Mouse (Mus musculus) stomach, embryonic 14.5 days (tissue): Measurements from ENCODE around the gene Akip1. TPM values are rescaled to one million over a fixed set of nuclear protein-coding genes. Genes with fewer than 3 reads are reported as not detected.

Experiments
- ATAC-seq: fragments of 200-750 bp; cut with Nextera tagmentation; 2 replicates; pipeline ENCODE4 v1.8.0; 2017; ENCODE audit warnings: low read depth, moderate TSS enrichment; ENCODE audit not compliant: insufficient number of reproducible peaks, insufficient read depth, low FRiP score
- H3K27ac ChIP-seq: fragments of 300-500 bp; sonication (generic); 2 replicates; pipeline ENCODE4 v1.5.1; 2014; ENCODE audit warnings: mild to moderate bottlenecking, low read length, moderate library complexity, mixed read lengths
- H3K27me3 ChIP-seq: fragments of 300-500 bp; sonication (generic); 2 replicates; pipeline ENCODE4 v1.6.1; 2014; ENCODE audit warnings: low read length, control low read depth, mixed read lengths; ENCODE audit not compliant: control insufficient read depth, insufficient read depth
- H3K36me3 ChIP-seq: fragments of 300-500 bp; sonication (generic); 2 replicates; pipeline ENCODE4 v1.6.1; 2014; ENCODE audit warnings: mild to moderate bottlenecking, control low read depth, low read length, moderate library complexity, mixed read lengths; ENCODE audit not compliant: control insufficient read depth, insufficient read depth
- H3K4me1 ChIP-seq: fragments of 300-500 bp; sonication (generic); 2 replicates; pipeline ENCODE4 v1.6.1; 2014; ENCODE audit warnings: low read length, control low read depth, mixed read lengths; ENCODE audit not compliant: control insufficient read depth, insufficient read depth
- H3K4me2 ChIP-seq: fragments of 300-500 bp; sonication (generic); replicated peaks from 2 replicates; pipeline ENCODE4 v1.6.1; 2014; ENCODE audit warnings: low read depth, low read length, control low read depth
- H3K4me3 ChIP-seq: fragments of 300-500 bp; sonication (generic); 2 replicates; pipeline ENCODE4 v1.5.1; 2014; ENCODE audit warnings: low read depth, low read length, control low read depth
- H3K9ac ChIP-seq: fragments of 300-500 bp; sonication (generic); replicated peaks from 2 replicates; pipeline ENCODE4 v1.6.1; 2014; ENCODE audit warnings: low read depth, mild to moderate bottlenecking, control low read depth, low read length, moderate library complexity, mixed read lengths
- H3K9me3 ChIP-seq: fragments of 300-500 bp; sonication (generic); 2 replicates; pipeline ENCODE4 v1.6.1; 2016; ENCODE audit warnings: low read depth, low read length, control low read depth; ENCODE audit not compliant: control insufficient read depth
- WGBS: fragments of 180-500 bp; shearing (Covaris S2); extraction: QIAGEN DNeasy Blood & Tissue Kit; methylation state at CpG from one replicate; pipeline ENCODE4 v1.1.7; 2014; 5-methylcytosine and 5-hydroxymethylcytosine counted together
- polyA plus RNA-seq: library from polyadenylated mRNA; unstranded; fragments of >200 nt; fragmentation: Nextera tagmentation; extraction: Ambion mirVana; gene quantifications from 2 replicates; pipeline ENCODE4 v1.2.1, GENCODE M21; 2014

The Akip1 gene
- polyA plus RNA-seq, 1 experiment from 2014 or later: 36.3 TPM

DNA sequence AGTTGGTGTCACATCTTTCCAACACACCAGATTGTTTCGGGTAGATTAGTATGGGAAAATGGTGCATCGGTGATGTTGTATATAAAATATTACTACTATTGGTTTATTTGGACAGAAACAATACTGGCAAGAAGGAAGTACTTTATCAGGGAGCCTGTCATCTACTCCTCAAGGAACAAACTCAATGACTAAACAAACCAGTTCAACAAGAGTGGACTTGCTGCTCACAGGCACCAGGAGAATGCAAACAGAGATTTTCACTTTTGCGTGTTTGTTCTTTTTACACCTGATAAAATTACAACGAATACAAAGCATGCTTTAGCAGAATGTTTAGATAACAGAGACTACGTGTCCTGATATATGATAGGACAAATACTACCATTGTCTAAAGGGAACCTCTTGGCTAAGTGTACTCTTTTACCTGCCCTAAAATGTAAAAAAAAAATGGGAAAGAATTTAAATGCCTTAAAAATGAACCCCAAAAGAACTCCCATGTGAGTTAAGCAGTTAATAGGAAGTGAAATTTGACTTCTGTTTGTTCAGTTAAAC lies 36.4 kb downstream of the Akip1 start:
- ATAC-seq: peak; percentile 87
- no peak overlapping the region for H3K4me3 ChIP-seq
- 47% methylated on average over 5 of the region's 5 CpGs for WGBS
- H3K4me2 ChIP-seq: no peak overlapping the region
- peak overlapping the region; percentile 63; the same call in 1 of the 2 replicates for H3K27ac ChIP-seq
- no peak overlapping the region for H3K9ac ChIP-seq
- H3K9me3 ChIP-seq: no peaks in the 10 kb centered on the region
- H3K4me1 ChIP-seq: 0 out of 2 replicates have a peak, but pooled peaks cover 3% of the 10 kb centered on the region
- no peaks in the 10 kb centered on the region for H3K27me3 ChIP-seq
- peaks cover 7% of the 10 kb centered on the region; the same call in 1 of the 2 replicates for H3K36me3 ChIP-seq

GRCm38 (mm10) chr7:109741060-109741459 lies 37.6 kb downstream of the Akip1 start:
- Histone ChIP-seq H3K9ac (no peak overlapping the region), H3K9me3 (no peaks in the 10 kb centered on the region), H3K36me3 (peaks cover 11% of the 10 kb centered on the region; the same call in 1 of the 2 replicates), H3K4me1 (0 out of 2 replicates have a peak, but pooled peaks cover 3% of the 10 kb centered on the region), H3K4me3 (no peak overlapping the region), H3K27me3 (no peaks in the 10 kb centered on the region), H3K27ac (peak overlapping the region; percentile 49), H3K4me2 (no peak overlapping the region)
- ATAC-seq: no peak
- WGBS: 81% methylated on average over 1 of the region's 1 CpGs

DNA sequence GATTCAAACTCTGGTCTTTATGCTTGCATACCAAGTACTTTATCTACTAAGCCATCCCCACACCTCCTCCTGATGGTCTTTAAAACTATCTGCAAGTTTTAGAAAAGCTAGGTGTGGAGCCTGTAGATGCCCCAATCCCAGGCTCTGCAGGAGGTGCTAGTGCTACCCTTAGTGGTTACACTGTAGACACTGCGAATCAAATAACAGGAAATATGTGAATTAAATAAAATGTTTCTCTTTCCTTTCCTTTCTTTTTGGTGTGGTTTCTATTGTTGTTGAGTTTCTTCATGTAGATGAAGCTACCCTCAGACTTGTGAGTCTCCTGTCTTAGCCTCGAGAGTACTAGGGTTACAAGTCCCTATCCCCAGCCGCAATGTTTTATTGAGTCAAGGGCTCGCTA lies 38.2 kb downstream of the Akip1 start:
- Histone ChIP-seq H3K9me3 (no peaks in the 10 kb centered on the region), H3K27ac (peak overlapping the region; percentile 39), H3K27me3 (no peaks in the 10 kb centered on the region), H3K4me3 (no peak overlapping the region), H3K9ac (no peak overlapping the region), H3K4me1 (0 out of 2 replicates have a peak, but pooled peaks cover 3% of the 10 kb centered on the region), H3K36me3 (peaks cover 9% of the 10 kb centered on the region; the same call in 1 of the 2 replicates), H3K4me2 (no peak overlapping the region)
- 85% methylated on average over 4 of the region's 4 CpGs for WGBS
- no peak for ATAC-seq

DNA sequence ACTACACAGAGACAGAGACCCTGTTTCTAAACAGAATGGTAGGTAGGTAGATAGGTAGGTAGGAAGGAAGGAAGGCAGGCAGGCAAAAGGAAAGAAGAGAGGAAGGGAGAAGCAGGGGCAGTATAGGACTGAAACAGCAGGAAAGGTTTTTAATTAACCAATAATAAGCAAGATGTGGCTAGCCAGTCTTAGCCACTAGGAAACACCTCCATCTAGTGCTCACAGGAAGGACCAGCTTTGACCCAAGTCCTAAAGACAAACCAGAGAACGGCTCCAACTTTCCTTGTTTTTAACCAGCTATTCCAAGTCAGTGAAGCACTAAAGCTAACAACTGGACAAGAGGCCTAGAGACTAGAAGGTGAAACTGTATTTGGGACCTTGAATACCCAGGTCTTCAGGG lies 44.3 kb downstream of the Akip1 start:
- ATAC-seq: no peak
- peaks cover 9% of the 10 kb centered on the region; the same call in 1 of the 2 replicates for H3K36me3 ChIP-seq
- H3K9ac ChIP-seq: no peak overlapping the region
- no peaks in the 10 kb centered on the region for H3K4me1 ChIP-seq
- WGBS: 55% methylated on average over 1 of the region's 1 CpGs
- H3K4me3 ChIP-seq: no peak overlapping the region
- H3K9me3 ChIP-seq: no peaks in the 10 kb centered on the region
- H3K27ac ChIP-seq: no peak overlapping the region
- no peak overlapping the region for H3K4me2 ChIP-seq
- no peaks in the 10 kb centered on the region for H3K27me3 ChIP-seq

DNA sequence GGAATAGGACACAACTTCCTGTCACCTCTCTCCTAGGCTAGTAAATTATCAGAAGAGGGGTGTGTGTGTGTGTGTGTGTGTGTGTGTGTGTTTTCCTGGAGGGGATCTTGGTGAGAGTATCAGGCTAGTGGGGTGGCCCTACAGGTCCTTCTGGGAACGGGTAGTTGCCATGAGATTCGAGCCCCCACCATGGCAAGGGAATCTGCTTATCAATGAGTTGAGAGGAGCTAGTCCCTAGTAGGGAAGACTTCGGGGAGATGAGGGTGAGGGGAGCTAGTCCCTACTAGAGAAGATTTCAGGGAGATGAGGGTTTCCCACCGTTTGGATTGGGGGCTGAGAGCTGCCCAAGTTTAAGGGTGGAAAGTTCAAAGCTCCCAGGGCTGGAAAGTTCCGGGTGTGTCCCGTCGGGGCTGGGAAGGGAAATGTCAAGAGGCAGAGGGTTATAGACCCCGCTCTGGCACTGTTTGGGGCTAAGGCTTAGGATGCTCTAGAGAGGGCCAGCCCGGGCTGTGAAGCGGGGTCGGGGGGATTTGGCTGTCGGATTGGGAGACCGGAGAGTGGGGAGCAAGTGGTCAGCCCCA lies 48.0 kb downstream of the Akip1 start:
- 4% methylated on average over 13 of the region's 13 CpGs for WGBS
- H3K9me3 ChIP-seq: no peaks in the 10 kb centered on the region
- H3K36me3 ChIP-seq: no peaks in the 10 kb centered on the region; the same call in 1 of the 2 replicates
- H3K4me3 ChIP-seq: peak overlapping the region; percentile 89
- peak overlapping the region; percentile 83 for H3K9ac ChIP-seq
- H3K27ac ChIP-seq: peak overlapping the region; percentile 86; the same call in 1 of the 2 replicates
- ATAC-seq: peak; percentile 21
- peak overlapping the region; percentile 65 for H3K4me2 ChIP-seq
- H3K27me3 ChIP-seq: no peaks in the 10 kb centered on the region
- peaks cover 8% of the 10 kb centered on the region; the same call in 1 of the 2 replicates for H3K4me1 ChIP-seq

DNA sequence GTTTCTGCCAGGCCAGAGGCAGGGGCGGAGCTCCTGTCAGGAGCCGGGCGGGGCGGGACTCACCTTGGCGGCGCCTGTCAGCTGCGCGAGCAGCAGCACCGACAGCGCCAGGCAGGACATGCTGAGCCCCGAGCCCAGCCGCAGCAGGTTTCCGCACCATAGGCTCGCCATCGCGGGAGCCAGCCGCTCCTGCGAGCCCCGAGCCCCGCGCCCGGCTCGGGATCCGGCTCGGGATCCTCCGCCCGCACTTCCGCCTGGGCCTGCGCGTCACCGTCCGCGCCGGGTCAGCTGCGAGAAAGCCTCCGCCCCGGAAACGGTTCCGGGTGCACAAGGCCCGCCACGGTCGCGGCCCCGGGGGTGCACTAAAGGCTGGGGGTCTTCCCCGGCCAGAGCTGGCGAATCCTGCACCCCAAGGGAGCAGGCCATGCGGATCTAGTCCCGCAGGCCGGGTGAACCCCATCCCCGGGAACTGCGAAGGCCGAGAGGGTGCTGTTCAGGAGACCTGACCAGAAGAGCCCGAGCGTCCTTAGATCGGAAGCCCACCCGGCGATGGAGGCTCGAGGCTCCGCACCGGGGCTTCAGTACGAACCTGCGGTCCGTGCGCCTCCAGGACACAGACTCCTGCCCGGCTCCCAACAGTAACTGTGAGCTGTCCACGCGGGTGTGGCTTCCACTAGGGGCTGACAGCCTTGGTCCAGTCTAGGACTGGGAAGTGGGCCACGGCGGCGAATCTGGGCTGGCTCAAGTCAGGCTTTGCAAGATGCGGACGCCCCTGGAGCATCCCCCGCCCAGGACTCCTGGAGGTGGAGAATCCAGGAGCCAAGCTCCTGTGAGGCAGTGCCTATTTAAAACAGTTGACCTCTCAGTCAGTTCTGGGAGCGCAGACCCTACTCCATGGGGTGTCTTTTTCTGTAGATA lies 48.8 kb downstream of the Akip1 start, which contains the start of gene Tmem9b:
Tmem9b (minus strand) TSS at position 868 of the 918 bp plus-strand sequence.
- Histone ChIP-seq H3K4me1 (peaks cover 8% of the 10 kb centered on the region; the same call in 1 of the 2 replicates), H3K9me3 (no peaks in the 10 kb centered on the region), H3K4me3 (peak within 1 kb of the TSS; percentile 89), H3K9ac (peak within 1 kb of the TSS; percentile 83), H3K4me2 (peak within 1 kb of the TSS; percentile 65), H3K36me3 (no peaks in the 10 kb centered on the region; the same call in 1 of the 2 replicates), H3K27ac (peak within 1 kb of the TSS; percentile 86), H3K27me3 (no peaks in the 10 kb centered on the region)
- 1% methylated on average over 70 of the region's 74 CpGs for WGBS
- ATAC-seq: peak; percentile 87

- Histone ChIP-seq H3K9ac (no peak overlapping the region), H3K4me3 (no peak overlapping the region), H3K36me3 (no peaks in the 10 kb centered on the region; the same call in 1 of the 2 replicates), H3K27ac (no peak overlapping the region), H3K4me2 (no peak overlapping the region), H3K27me3 (no peaks in the 10 kb centered on the region), H3K4me1 (peaks cover 8% of the 10 kb centered on the region; the same call in 1 of the 2 replicates), H3K9me3 (no peaks in the 10 kb centered on the region)
- no peak for ATAC-seq
- 92% methylated on average over 8 of the region's 8 CpGs for WGBS
Observed at GRCm38 (mm10) chr7:109754034-109754433, 50.5 kb downstream of the Akip1 start.

DNA sequence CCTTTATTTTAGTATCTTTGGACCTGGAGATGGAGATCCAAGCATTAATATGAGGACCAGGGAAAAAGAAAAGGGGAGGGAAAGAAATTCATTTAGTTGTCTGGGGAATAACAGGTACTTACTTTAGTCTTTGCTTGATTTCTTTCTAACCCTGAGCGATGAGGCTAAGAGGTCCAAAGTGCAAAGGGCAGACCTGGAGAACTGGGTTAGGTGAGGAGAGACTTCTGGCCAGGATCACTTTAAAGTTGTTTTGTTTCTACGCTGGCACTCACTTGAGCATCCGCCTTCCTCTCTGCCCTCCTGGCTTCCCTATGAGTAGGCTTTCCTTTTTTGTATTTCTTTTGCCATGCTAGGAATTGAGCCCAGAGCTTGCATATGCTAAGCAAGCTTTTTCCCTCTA lies 52.8 kb downstream of the Akip1 start:
- Histone ChIP-seq H3K27me3 (no peaks in the 10 kb centered on the region), H3K4me3 (no peak overlapping the region), H3K9me3 (no peaks in the 10 kb centered on the region), H3K4me1 (peaks cover 8% of the 10 kb centered on the region; the same call in 1 of the 2 replicates), H3K27ac (no peak overlapping the region), H3K36me3 (no peaks in the 10 kb centered on the region), H3K9ac (no peak overlapping the region), H3K4me2 (no peak overlapping the region)
- WGBS: 89% methylated on average over 3 of the region's 3 CpGs
- ATAC-seq: no peak
